In the genomic region with DNA sequence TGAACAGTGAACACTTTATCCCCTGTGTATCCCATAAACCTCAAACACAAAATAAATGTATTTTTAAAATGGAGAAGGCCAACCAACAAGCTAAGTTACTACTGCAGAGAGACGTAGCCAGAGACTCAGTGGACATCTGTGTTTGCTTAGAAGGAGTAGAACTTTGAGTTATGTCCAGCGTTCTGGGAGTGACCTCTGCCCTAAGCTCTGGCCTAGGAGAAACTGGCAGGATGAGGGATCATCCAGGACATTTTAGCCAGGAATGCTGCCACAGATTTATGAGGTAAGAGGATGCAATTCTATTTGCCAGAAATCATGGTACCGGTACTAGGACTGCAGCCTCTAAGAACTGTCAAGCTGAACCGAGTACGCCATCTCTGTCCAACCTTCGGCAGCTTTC, we compare ENCODE assay signal across 9 mouse cellular contexts.
"Had no signal": no experiment of that assay in that cellular context is flagged by ENCODE, and none has a peak within 500 bp of the region (broad histone marks: within the 10 kb centered on the region; RNA-seq: fewer than 3 reads in every experiment).

No protein-coding gene starts in this region.

- DNase-seq: left cerebral cortex, postnatal 4 days; lung, embryonic 14.5 days; lung, postnatal 10 days; lung, postnatal 4 days; retina, postnatal 1 day; right cerebral cortex, postnatal 4 days; spleen, adult 18-20 months; thymus, adult 18-20 months; thymus, postnatal 25 days had no signal
